Mouse (Mus musculus) left cerebral cortex, adult 8-10 months (tissue): ENCODE measurements around the gene Rnf169. TPM values are rescaled to one million over a fixed set of nuclear protein-coding genes. Genes with fewer than 3 reads are reported as not detected.
"Not testable (repeated sequence)": the region's sequence is repeated elsewhere in the genome, so short reads cannot be mapped to it uniquely, and the experiment has no call there.

Source experiments
- DNase-seq, 2 experiments: peaks; one replicate each; pipeline ENCODE4 v3.0.0; 2022; ENCODE audit warnings: low spot score in 2 of 2
- total RNA-seq, 4 experiments: library from RNA; stranded (reverse); gene quantifications; 2 replicates each; pipeline ENCODE4 v1.2.4; 2022

Gene Rnf169
- total RNA-seq, 4 experiments from 2014 or later, result 49.0 to 54.0 (median 51.9) TPM

- DNase-seq, result no peak
Observed at GRCm38 (mm10) chr7:99946356-99946755, 33.9 kb downstream of the Rnf169 start.

- no peak for DNase-seq
Observed at GRCm38 (mm10) chr7:99945939-99946338, 34.3 kb downstream of the Rnf169 start.

- DNase-seq, result not testable (repeated sequence)
Observed at GRCm38 (mm10) chr7:99945012-99945411, 35.2 kb downstream of the Rnf169 start.

GRCm38 (mm10) chr7:99944520-99944919 lies 35.7 kb downstream of the Rnf169 start:
- no peak for DNase-seq

GRCm38 (mm10) chr7:99940669-99941068 lies 39.6 kb downstream of the Rnf169 start:
- no peak for DNase-seq

- DNase-seq, result no peak
Observed at GRCm38 (mm10) chr7:99935758-99936157, 44.5 kb downstream of the Rnf169 start.

GRCm38 (mm10) chr7:99926916-99927714 lies 53.1 kb downstream of the Rnf169 start:
- DNase-seq, result peak in 1 of 2 experiments; percentile 65

- DNase-seq, result no peak
Observed at GRCm38 (mm10) chr7:99920416-99920815, 59.8 kb downstream of the Rnf169 start.

GRCm38 (mm10) chr7:99919971-99920370 lies 60.3 kb downstream of the Rnf169 start:
- no peak for DNase-seq

- peak in 1 of 2 experiments; percentile 48 for DNase-seq
Observed at GRCm38 (mm10) chr7:99919164-99919563, 61.1 kb downstream of the Rnf169 start.

- peak; percentile 32 to 57 for DNase-seq
Observed at GRCm38 (mm10) chr7:99917320-99917844, 62.9 kb downstream of the Rnf169 start.

GRCm38 (mm10) chr7:99916741-99917319 lies 63.4 kb downstream of the Rnf169 start:
- DNase-seq, result no peak

- no peak for DNase-seq
Observed at GRCm38 (mm10) chr7:99915511-99915910, 64.7 kb downstream of the Rnf169 start.

GRCm38 (mm10) chr7:99914316-99914715 lies 65.9 kb downstream of the Rnf169 start:
- DNase-seq, result no peak

- DNase-seq, result no peak
Observed at GRCm38 (mm10) chr7:99911038-99911437, 69.2 kb downstream of the Rnf169 start.

GRCm38 (mm10) chr7:99907463-99907862 lies 72.8 kb downstream of the Rnf169 start:
- no peak for DNase-seq

- DNase-seq, result no peak
Observed at GRCm38 (mm10) chr7:99906346-99906745, 73.9 kb downstream of the Rnf169 start.

GRCm38 (mm10) chr7:99904421-99905005 lies 75.7 kb downstream of the Rnf169 start:
- DNase-seq, result no peak

GRCm38 (mm10) chr7:99902918-99903665 lies 77.2 kb downstream of the Rnf169 start:
- no peak for DNase-seq

GRCm38 (mm10) chr7:99902208-99902607 lies 78.0 kb downstream of the Rnf169 start:
- DNase-seq, result peak in 1 of 2 experiments; percentile 57

- DNase-seq, result no peak
Observed at GRCm38 (mm10) chr7:99896905-99897304, 83.3 kb downstream of the Rnf169 start.
